Mouse (Mus musculus) brown adipose tissue, adult 24 weeks (tissue): ENCODE measurements at regions not wholly inside any gene's neighbourhood (a gene's known extent, or its start where the extent isn't known, plus 50 kb on each side); places are given as distances from the start of the nearest gene placed in this dataset.

ENCODE experiments used
- H3K27ac ChIP-seq: fragments of 200-500 bp; replicated peaks from 2 replicates; pipeline ENCODE4 v1.5.1; 2012; ENCODE audit warnings: low read depth, mild to moderate bottlenecking, low read length
- H3K4me1 ChIP-seq: fragments of 200-500 bp; 2 replicates; pipeline ENCODE4 v1.6.1; 2012; ENCODE audit warnings: low read length, mixed read lengths; ENCODE audit not compliant: control insufficient read depth, insufficient read depth, insufficient read length
- H3K4me3 ChIP-seq: fragments of 200-500 bp; 2 replicates; pipeline ENCODE4 v1.5.1; 2012; ENCODE audit warnings: low read depth, mild to moderate bottlenecking, low read length, moderate library complexity; ENCODE audit not compliant: insufficient read depth

GRCm38 (mm10) chrX:11387200-11387940 lies 59.7 kb downstream of the H2al1j start:
- H3K27ac ChIP-seq: no peak overlapping the region
- H3K4me1 ChIP-seq: no peaks in the 10 kb centered on the region
- H3K4me3 ChIP-seq: no peak overlapping the region

GRCm38 (mm10) chrX:11388860-11389259 lies 61.2 kb downstream of the H2al1j start:
- Histone ChIP-seq H3K27ac (no peak overlapping the region), H3K4me1 (no peaks in the 10 kb centered on the region), H3K4me3 (no peak overlapping the region)

GRCm38 (mm10) chrX:11400406-11400805 lies 72.8 kb downstream of the H2al1j start:
- H3K4me1 ChIP-seq: no peaks in the 10 kb centered on the region
- no peak overlapping the region; the same call in 1 of the 2 replicates for H3K27ac ChIP-seq
- H3K4me3 ChIP-seq: no peak overlapping the region

GRCm38 (mm10) chrX:11404369-11404768 lies 76.7 kb downstream of the H2al1j start:
- H3K4me1 ChIP-seq: no peaks in the 10 kb centered on the region
- H3K27ac ChIP-seq: no peak overlapping the region
- H3K4me3 ChIP-seq: no peak overlapping the region

- Histone ChIP-seq H3K4me3 (no peak overlapping the region), H3K4me1 (no peaks in the 10 kb centered on the region), H3K27ac (no peak overlapping the region)
These were observed 84.7 kb downstream of the H2al1j start for GRCm38 (mm10) chrX:11412316-11412826.

- Histone ChIP-seq H3K27ac (no peak overlapping the region), H3K4me3 (no peak overlapping the region), H3K4me1 (peaks cover 7% of the 10 kb centered on the region; the same call in 1 of the 2 replicates)
These were observed 88.0 kb downstream of the H2al1j start for GRCm38 (mm10) chrX:11415662-11416061.

GRCm38 (mm10) chrX:11416510-11416909 lies 88.9 kb downstream of the H2al1j start:
- Histone ChIP-seq H3K4me3 (no peak overlapping the region), H3K4me1 (peaks cover 7% of the 10 kb centered on the region; the same call in 1 of the 2 replicates), H3K27ac (no peak overlapping the region)

GRCm38 (mm10) chrX:11417861-11418260 lies 90.2 kb downstream of the H2al1j start:
- H3K4me1 ChIP-seq: peaks cover 7% of the 10 kb centered on the region; the same call in 1 of the 2 replicates
- peak overlapping the region; percentile 47 for H3K27ac ChIP-seq
- no peak overlapping the region for H3K4me3 ChIP-seq

- Histone ChIP-seq H3K4me1 (peaks cover 7% of the 10 kb centered on the region; the same call in 1 of the 2 replicates), H3K4me3 (no peak overlapping the region), H3K27ac (peak overlapping the region; percentile 47)
These were observed 90.6 kb downstream of the H2al1j start for GRCm38 (mm10) chrX:11418261-11418660.

- Histone ChIP-seq H3K27ac (no peak overlapping the region; the same call in 1 of the 2 replicates), H3K4me3 (no peak overlapping the region), H3K4me1 (peaks cover 7% of the 10 kb centered on the region; the same call in 1 of the 2 replicates)
These were observed 91.6 kb downstream of the H2al1j start for GRCm38 (mm10) chrX:11419162-11419631.

- Histone ChIP-seq H3K4me1 (no peaks in the 10 kb centered on the region; the same call in 1 of the 2 replicates), H3K27ac (no peak overlapping the region), H3K4me3 (no peak overlapping the region)
These were observed 104.9 kb downstream of the H2al1j start for GRCm38 (mm10) chrX:11432403-11433004.

- no peaks in the 10 kb centered on the region; the same call in 1 of the 2 replicates for H3K4me1 ChIP-seq
- H3K4me3 ChIP-seq: no peak overlapping the region
- no peak overlapping the region for H3K27ac ChIP-seq
These were observed 107.7 kb downstream of the H2al1j start for GRCm38 (mm10) chrX:11435338-11435737.

- H3K27ac ChIP-seq: no peak overlapping the region; the same call in 1 of the 2 replicates
- H3K4me3 ChIP-seq: no peak overlapping the region
- H3K4me1 ChIP-seq: no peaks in the 10 kb centered on the region; the same call in 1 of the 2 replicates
These were observed 109.7 kb downstream of the H2al1j start for GRCm38 (mm10) chrX:11437151-11437944.

GRCm38 (mm10) chrX:11443543-11443942 lies 115.9 kb downstream of the H2al1j start:
- no peak overlapping the region for H3K27ac ChIP-seq
- H3K4me1 ChIP-seq: peaks cover 4% of the 10 kb centered on the region; the same call in 1 of the 2 replicates
- H3K4me3 ChIP-seq: no peak overlapping the region

- Histone ChIP-seq H3K4me3 (no peak overlapping the region), H3K27ac (no peak overlapping the region), H3K4me1 (peaks cover 4% of the 10 kb centered on the region; the same call in 1 of the 2 replicates)
These were observed 116.7 kb downstream of the H2al1j start for GRCm38 (mm10) chrX:11444261-11444725.
